Mouse (Mus musculus): Measurements from ENCODE around the gene Mrpl30.

Gene Mrpl30

GRCm38 (mm10) chr1:37900288-37900687 lies 10.0 kb downstream of the Mrpl30 start:
- no peak for DNase-seq (ENCODE audit: low spot score in 2 of 2)

GRCm38 (mm10) chr1:37903178-37903577 lies 12.9 kb downstream of the Mrpl30 start:
- no peak for DNase-seq (ENCODE audit: low spot score in 2 of 2)

GRCm38 (mm10) chr1:37912751-37913150 lies 22.5 kb downstream of the Mrpl30 start:
- DNase-seq (ENCODE audit: low spot score in 2 of 2): no peak

GRCm38 (mm10) chr1:37916393-37916792 lies 26.1 kb downstream of the Mrpl30 start, which contains the start of gene Lyg2:
Gene Lyg2, minus strand, starts transcription at chr1:37916493.
- DNase-seq (ENCODE audit: low spot score in 2 of 2): no peak

- no peak for DNase-seq (ENCODE audit: low spot score in 2 of 2)
These were observed 27.4 kb downstream of the Mrpl30 start for GRCm38 (mm10) chr1:37917666-37918065.

- no peak for DNase-seq (ENCODE audit: low spot score in 2 of 2)
These were observed 27.8 kb downstream of the Mrpl30 start for GRCm38 (mm10) chr1:37918096-37918495.

- DNase-seq (ENCODE audit: low spot score in 2 of 2): no peak
These were observed 32.3 kb downstream of the Mrpl30 start for GRCm38 (mm10) chr1:37922536-37922935.

- DNase-seq (ENCODE audit: low spot score in 2 of 2): no peak
These were observed 35.7 kb downstream of the Mrpl30 start for GRCm38 (mm10) chr1:37925971-37926370.

- DNase-seq (ENCODE audit: low spot score in 2 of 2): no peak
These were observed 41.5 kb downstream of the Mrpl30 start for GRCm38 (mm10) chr1:37931806-37932205.
